Mouse (Mus musculus) intestine, embryonic 14.5 days (tissue): Measurements from ENCODE around the gene Enkd1. TPM values are rescaled to one million over a fixed set of nuclear protein-coding genes. Genes with fewer than 3 reads are reported as not detected.

Source experiments
- ATAC-seq: fragments of 200-750 bp; cut with Nextera tagmentation; replicated peaks from 2 replicates; pipeline ENCODE4 v1.8.0; 2017; ENCODE audit warnings: low read depth, moderate number of reproducible peaks, moderate TSS enrichment, moderate library complexity; ENCODE audit not compliant: low FRiP score, low TSS enrichment
- DNase-seq: peaks from one replicate; pipeline ENCODE4 v3.0.0-alpha.2; 2018; ENCODE audit warnings: low spot score
- H3K27ac ChIP-seq: fragments of 300-500 bp; sonication (generic); 2 replicates; pipeline ENCODE4 v1.5.1; 2014; ENCODE audit warnings: low read depth, mild to moderate bottlenecking, control low read depth
- H3K27me3 ChIP-seq: fragments of 300-500 bp; sonication (generic); replicated peaks from 2 replicates; pipeline ENCODE4 v1.6.1; 2014; ENCODE audit warnings: low read length, control low read depth; ENCODE audit not compliant: control insufficient read depth, insufficient read depth
- H3K36me3 ChIP-seq: fragments of 300-500 bp; sonication (generic); 2 replicates; pipeline ENCODE4 v1.6.1; 2014; ENCODE audit warnings: low read length, control low read depth; ENCODE audit not compliant: control insufficient read depth, insufficient read depth
- H3K4me1 ChIP-seq: fragments of 300-500 bp; sonication (generic); replicated peaks from 2 replicates; pipeline ENCODE4 v1.6.1; 2014; ENCODE audit warnings: low read length, control low read depth, mixed read lengths; ENCODE audit not compliant: control insufficient read depth, insufficient read depth
- H3K4me2 ChIP-seq: fragments of 300-500 bp; sonication (generic); 2 replicates; pipeline ENCODE4 v1.6.1; 2014; ENCODE audit warnings: low read length
- H3K4me3 ChIP-seq: fragments of 300-500 bp; sonication (generic); 2 replicates; pipeline ENCODE4 v1.5.1; 2014; ENCODE audit warnings: low read depth, low read length, control low read depth, mixed read lengths
- H3K9ac ChIP-seq: fragments of 300-500 bp; sonication (generic); 2 replicates; pipeline ENCODE4 v1.6.1; 2014; ENCODE audit warnings: mild to moderate bottlenecking, low read length
- H3K9me3 ChIP-seq: fragments of 300-500 bp; sonication (generic); 2 replicates; pipeline ENCODE4 v1.6.1; 2016; ENCODE audit warnings: low read length, control low read depth; ENCODE audit not compliant: control insufficient read depth
- WGBS: fragments of 180-500 bp; shearing (Covaris S2); extraction: QIAGEN DNeasy Blood & Tissue Kit; methylation state at CpG from one replicate; pipeline ENCODE4 v1.1.7; 2014; 5-methylcytosine and 5-hydroxymethylcytosine counted together
- polyA plus RNA-seq: library from polyadenylated mRNA; unstranded; fragments of >200 nt; fragmentation: Nextera tagmentation; extraction: Ambion mirVana; gene quantifications from 2 replicates; pipeline ENCODE4 v1.2.1, GENCODE M21; 2014

The Enkd1 gene
- polyA plus RNA-seq, 1 experiment from 2014 or later = 22.6 TPM

DNA sequence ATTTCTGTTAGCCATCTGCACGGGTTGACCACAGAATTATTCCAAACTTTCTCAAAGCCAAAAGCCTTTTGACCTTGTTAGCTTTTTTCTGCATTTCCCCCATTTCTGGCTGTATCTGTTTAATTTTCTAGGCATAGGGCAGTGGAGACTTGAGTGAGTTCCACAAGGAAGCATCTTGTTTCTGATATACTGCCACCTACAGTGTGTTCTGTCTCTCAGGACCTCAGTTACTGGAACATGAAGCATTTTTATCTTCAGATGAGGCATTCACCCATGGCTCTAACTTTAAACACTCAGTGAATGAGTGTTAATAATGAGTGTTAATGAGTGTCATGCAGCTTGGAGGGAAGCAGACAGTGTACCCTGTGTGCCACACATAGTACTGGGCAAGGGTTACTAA, 30.1 kb downstream of the Enkd1 start:
- Histone ChIP-seq H3K27me3 (no peaks in the 10 kb centered on the region), H3K4me1 (no peaks in the 10 kb centered on the region), H3K9ac (no peak overlapping the region), H3K4me3 (no peak overlapping the region), H3K36me3 (peaks cover 98% of the 10 kb centered on the region), H3K4me2 (no peak overlapping the region), H3K9me3 (no peaks in the 10 kb centered on the region), H3K27ac (no peak overlapping the region)
- WGBS = 73% methylated on average over 1 of the region's 1 CpGs
- ATAC-seq (no peak), DNase-seq (no peak)

DNA sequence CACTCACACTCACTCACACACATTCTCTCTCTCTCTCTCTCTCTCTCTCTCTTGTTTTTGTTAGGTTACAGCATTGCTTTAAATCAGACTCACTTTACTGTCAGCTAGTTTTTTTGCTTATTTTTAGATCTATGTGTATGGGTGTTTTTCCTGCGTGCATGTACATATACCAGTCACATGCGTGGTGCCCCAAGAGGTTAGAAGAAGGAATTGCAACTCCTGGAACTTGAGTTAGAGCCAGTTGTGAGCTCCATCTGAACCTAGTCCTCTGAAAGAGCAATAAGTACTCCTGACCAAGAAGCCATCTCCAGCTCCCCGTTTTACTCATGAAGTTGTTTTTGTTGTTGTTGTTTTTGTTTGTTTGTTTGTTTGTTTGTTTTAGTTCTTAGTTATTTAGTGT, 46.8 kb downstream of the Enkd1 start:
- Histone ChIP-seq H3K4me1 (no peaks in the 10 kb centered on the region), H3K27me3 (no peaks in the 10 kb centered on the region), H3K4me2 (no peak overlapping the region), H3K9ac (no peak overlapping the region), H3K4me3 (no peak overlapping the region), H3K27ac (no peak overlapping the region), H3K9me3 (no peaks in the 10 kb centered on the region), H3K36me3 (peaks cover 35% of the 10 kb centered on the region)
- ATAC-seq (no peak), DNase-seq (no peak)
- 79% methylated on average over 3 of the region's 3 CpGs for WGBS

DNA sequence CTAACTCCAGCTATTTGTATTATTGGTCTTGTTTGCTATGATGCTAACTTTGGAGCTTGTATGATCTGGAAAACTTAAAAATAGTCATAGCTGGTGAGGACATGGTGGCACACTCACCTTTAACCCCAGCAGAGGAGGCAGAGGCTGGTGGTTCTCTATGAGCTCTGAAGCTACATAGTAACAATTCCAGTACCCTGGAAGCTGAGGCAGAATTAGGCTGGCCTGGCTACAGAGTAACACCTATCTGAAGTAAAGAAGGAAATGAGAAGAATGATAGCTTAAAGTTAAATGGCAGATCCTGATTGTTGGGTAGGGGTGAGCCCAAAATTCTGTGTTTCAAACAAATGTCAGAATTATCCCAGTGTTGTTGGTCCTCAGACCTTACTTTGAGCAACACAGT, 50.4 kb downstream of the Enkd1 start:
- ATAC-seq = no peak
- Histone ChIP-seq H3K9ac (no peak overlapping the region), H3K4me1 (no peaks in the 10 kb centered on the region), H3K4me3 (no peak overlapping the region), H3K27ac (no peak overlapping the region), H3K9me3 (no peaks in the 10 kb centered on the region), H3K4me2 (no peak overlapping the region), H3K27me3 (no peaks in the 10 kb centered on the region), H3K36me3 (peaks cover 34% of the 10 kb centered on the region)
- no peak for DNase-seq

Other genes starting within 250 kb of the Enkd1 start
- 36.2 and 39.8 TPM in 2 replicates for gene Tppp3, start 236.7 kb downstream of the Enkd1 start, polyA plus RNA-seq
- gene Zdhhc1, start 211.3 kb downstream of the Enkd1 start, polyA plus RNA-seq = 25.0 and 25.2 TPM in 2 replicates
- 3.1 and 3.8 TPM in 2 replicates for gene Hsd11b2, start 189.5 kb downstream of the Enkd1 start, polyA plus RNA-seq
- gene Atp6v0d1, start 142.2 kb downstream of the Enkd1 start, polyA plus RNA-seq = 72.7 and 78.5 TPM in 2 replicates
- 19.1 and 20.2 TPM in 2 replicates for gene Ripor1, start 103.0 kb downstream of the Enkd1 start, polyA plus RNA-seq
- 93.3 and 95.1 TPM in 2 replicates for gene Ctcf, start 71.6 kb downstream of the Enkd1 start, polyA plus RNA-seq
- gene Agrp, start 70.8 kb downstream of the Enkd1 start, polyA plus RNA-seq = 1.1 and 1.5 TPM in 2 replicates
- gene Carmil2, start 21.9 kb downstream of the Enkd1 start, polyA plus RNA-seq = 1.0 and 1.1 TPM in 2 replicates
- gene Acd, start 7.1 kb downstream of the Enkd1 start, polyA plus RNA-seq = 56.9 and 61.8 TPM in 2 replicates
- 16.0 and 17.5 TPM in 2 replicates for gene Pard6a, start 7.1 kb downstream of the Enkd1 start, polyA plus RNA-seq
- not detected in 2 replicates for gene 4933405L10Rik, start 555 bp downstream of the Enkd1 start, polyA plus RNA-seq
- gene Gfod2, start 50.5 kb upstream of the Enkd1 start, polyA plus RNA-seq = 11.3 and 11.8 TPM in 2 replicates
- gene Ranbp10, start 119.1 kb upstream of the Enkd1 start, polyA plus RNA-seq = 11.6 and 11.7 TPM in 2 replicates
- gene Tsnaxip1, start 119.5 kb upstream of the Enkd1 start, polyA plus RNA-seq = 0.11 TPM in 1 of 2 replicates, not detected in the other
- 39.2 and 40.1 TPM in 2 replicates for gene Cenpt, start 145.1 kb upstream of the Enkd1 start, polyA plus RNA-seq
- gene Thap11, start 146.9 kb upstream of the Enkd1 start, polyA plus RNA-seq = 58.0 and 61.1 TPM in 2 replicates
- 302 and 316 TPM in 2 replicates for gene Nutf2, start 152.4 kb upstream of the Enkd1 start, polyA plus RNA-seq
- 37.0 and 40.7 TPM in 2 replicates for gene Edc4, start 172.7 kb upstream of the Enkd1 start, polyA plus RNA-seq
- gene Nrn1l, start 185.4 kb upstream of the Enkd1 start, polyA plus RNA-seq = 0.32 and 0.97 TPM in 2 replicates
- gene Pskh1, start 192.2 kb upstream of the Enkd1 start, polyA plus RNA-seq = 30.0 and 31.7 TPM in 2 replicates
- 1.0 and 1.4 TPM in 2 replicates for gene Ctrl, start 225.7 kb upstream of the Enkd1 start, polyA plus RNA-seq
- 64.2 and 64.8 TPM in 2 replicates for gene Psmb10, start 230.2 kb upstream of the Enkd1 start, polyA plus RNA-seq
- 1.2 and 1.4 TPM in 2 replicates for gene Lcat, start 235.2 kb upstream of the Enkd1 start, polyA plus RNA-seq